Mouse (Mus musculus): Measurements from ENCODE around the gene Zer1. TPM values are rescaled to one million over a fixed set of nuclear protein-coding genes. Genes with fewer than 3 reads are reported as not detected.
A peak's percentile ranks its signal among the peaks of the same experiment; 100 is the strongest.
"Not testable (repeated sequence)": the region's sequence is repeated elsewhere in the genome, so short reads cannot be mapped to it uniquely, and the experiment has no call there.

The Zer1 gene
- polyA plus RNA-seq, 1 experiment from 2014 or later = 13.9 TPM

- no peaks in the 10 kb centered on the region for H3K4me1 ChIP-seq (replicated peaks)
- H3K27me3 ChIP-seq = no peaks in the 10 kb centered on the region
- H3K9ac ChIP-seq = no peak overlapping the region
- WGBS = 98% methylated on average over 4 of the region's 4 CpGs
- H3K27ac ChIP-seq (replicated peaks) = no peak overlapping the region
- no peak overlapping the region for H3K4me3 ChIP-seq
- H3K36me3 ChIP-seq = peaks cover 76% of the 10 kb centered on the region
- H3K9me3 ChIP-seq = no peaks in the 10 kb centered on the region
- no peak overlapping the region for H3K4me2 ChIP-seq
- ATAC-seq (ENCODE audit: low FRiP score, low read depth) = no peak
Measured at GRCm38 (mm10) chr2:30144436-30144835, 20.1 kb upstream of the Zer1 start.

GRCm38 (mm10) chr2:30140021-30140420, 15.6 kb upstream of the Zer1 start:
- H3K4me2 ChIP-seq; ATAC-seq (ENCODE audit: low FRiP score, low read depth); H3K27ac ChIP-seq (replicated peaks); H3K9me3 ChIP-seq; H3K9ac ChIP-seq; H3K4me3 ChIP-seq; H3K27me3 ChIP-seq; H3K4me1 ChIP-seq (replicated peaks): not testable (repeated sequence)
- H3K36me3 ChIP-seq = peaks cover 52% of the 10 kb centered on the region
- WGBS = 84% methylated on average over 4 of the region's 4 CpGs

GRCm38 (mm10) chr2:30136458-30136857, 12.1 kb upstream of the Zer1 start:
- H3K36me3 ChIP-seq = peaks cover 24% of the 10 kb centered on the region
- peaks cover 26% of the 10 kb centered on the region for H3K4me1 ChIP-seq (replicated peaks)
- H3K9ac ChIP-seq = no peak overlapping the region
- H3K27me3 ChIP-seq = no peaks in the 10 kb centered on the region
- no peak overlapping the region for H3K4me2 ChIP-seq
- no peak overlapping the region for H3K27ac ChIP-seq (replicated peaks)
- ATAC-seq (ENCODE audit: low FRiP score, low read depth) = no peak
- no peaks in the 10 kb centered on the region for H3K9me3 ChIP-seq
- no peak overlapping the region for H3K4me3 ChIP-seq
- 89% methylated on average over 10 of the region's 10 CpGs for WGBS

- Histone ChIP-seq H3K27ac (replicated peaks) (peak overlapping the region; percentile 37; the same call in 1 of the 2 replicates), H3K4me1 (replicated peaks) (peaks cover 26% of the 10 kb centered on the region), H3K36me3 (peaks cover 11% of the 10 kb centered on the region), H3K9me3 (no peaks in the 10 kb centered on the region), H3K4me3 (peak overlapping the region; percentile 71), H3K4me2 (peak overlapping the region; percentile 90), H3K27me3 (no peaks in the 10 kb centered on the region), H3K9ac (peak overlapping the region; percentile 70; the same call in 1 of the 2 replicates)
- WGBS = 45% methylated on average over 10 of the region's 10 CpGs
- ATAC-seq (ENCODE audit: low FRiP score, low read depth) = no peak
Measured at GRCm38 (mm10) chr2:30134928-30135620, 10.7 kb upstream of the Zer1 start.

GRCm38 (mm10) chr2:30134378-30134711, 10.0 kb upstream of the Zer1 start:
- Histone ChIP-seq H3K9ac (peak overlapping the region; percentile 70), H3K27me3 (no peaks in the 10 kb centered on the region), H3K27ac (replicated peaks) (peak overlapping the region; percentile 86), H3K4me3 (peak overlapping the region; percentile 71), H3K4me1 (replicated peaks) (peaks cover 26% of the 10 kb centered on the region), H3K36me3 (peaks cover 10% of the 10 kb centered on the region), H3K4me2 (peak overlapping the region; percentile 90), H3K9me3 (no peaks in the 10 kb centered on the region)
- WGBS = 21% methylated on average over 6 of the region's 6 CpGs
- ATAC-seq (ENCODE audit: low FRiP score, low read depth) = no peak

GRCm38 (mm10) chr2:30133613-30134377, 9.4 kb upstream of the Zer1 start, which contains the start of gene Tbc1d13:
TSS of gene Tbc1d13 (plus strand) at chr2:30133746.
- peak within 1 kb of the TSS; percentile 86 for H3K27ac ChIP-seq (replicated peaks)
- H3K27me3 ChIP-seq = no peaks in the 10 kb centered on the region
- peak within 1 kb of the TSS; percentile 70 for H3K9ac ChIP-seq
- under 1% methylated on average over 46 of the region's 46 CpGs for WGBS
- peaks cover 26% of the 10 kb centered on the region for H3K4me1 ChIP-seq (replicated peaks)
- peak within 1 kb of the TSS; percentile 71 for H3K4me3 ChIP-seq
- H3K9me3 ChIP-seq = no peaks in the 10 kb centered on the region
- peak within 1 kb of the TSS; percentile 90 for H3K4me2 ChIP-seq
- peak; percentile 96 for ATAC-seq (ENCODE audit: low FRiP score, low read depth)
- H3K36me3 ChIP-seq = peaks cover 7% of the 10 kb centered on the region

- Histone ChIP-seq H3K4me1 (replicated peaks) (peaks cover 26% of the 10 kb centered on the region), H3K9ac (peak overlapping the region; percentile 70), H3K27me3 (no peaks in the 10 kb centered on the region), H3K4me3 (peak overlapping the region; percentile 71), H3K4me2 (peak overlapping the region; percentile 90), H3K27ac (replicated peaks) (peak overlapping the region; percentile 86), H3K9me3 (no peaks in the 10 kb centered on the region), H3K36me3 (peaks cover 3% of the 10 kb centered on the region)
- peak; percentile 51; the same call in 1 of the 2 replicates for ATAC-seq (ENCODE audit: low FRiP score, low read depth)
- 29% methylated on average over 16 of the region's 16 CpGs for WGBS
Measured at GRCm38 (mm10) chr2:30132801-30133612, 8.6 kb upstream of the Zer1 start.

- H3K27ac ChIP-seq (replicated peaks); ATAC-seq (ENCODE audit: low FRiP score, low read depth); H3K9ac ChIP-seq; H3K9me3 ChIP-seq; H3K4me3 ChIP-seq; H3K4me2 ChIP-seq; H3K27me3 ChIP-seq; H3K36me3 ChIP-seq: not testable (repeated sequence)
- H3K4me1 ChIP-seq (replicated peaks) = peaks cover 26% of the 10 kb centered on the region
- WGBS = 71% methylated on average over 5 of the region's 5 CpGs
Measured at GRCm38 (mm10) chr2:30131240-30131639, 6.9 kb upstream of the Zer1 start.

- Histone ChIP-seq H3K4me1 (replicated peaks) (peaks cover 23% of the 10 kb centered on the region), H3K4me3 (no peak overlapping the region), H3K27ac (replicated peaks) (no peak overlapping the region), H3K9ac (no peak overlapping the region), H3K27me3 (no peaks in the 10 kb centered on the region), H3K36me3 (no peaks in the 10 kb centered on the region), H3K4me2 (no peak overlapping the region), H3K9me3 (no peaks in the 10 kb centered on the region)
- 86% methylated on average over 4 of the region's 4 CpGs for whole genome bisulfite sequencing
- no peak for ATAC-seq (ENCODE audit: low FRiP score, low read depth)
Measured at GRCm38 (mm10) chr2:30130156-30130555, 5.8 kb upstream of the Zer1 start.

- no peaks in the 10 kb centered on the region for H3K36me3 ChIP-seq
- H3K27ac ChIP-seq (replicated peaks) = no peak overlapping the region
- no peaks in the 10 kb centered on the region for H3K9me3 ChIP-seq
- no peak overlapping the region for H3K9ac ChIP-seq
- H3K4me3 ChIP-seq = no peak overlapping the region
- no peak for ATAC-seq (ENCODE audit: low FRiP score, low read depth)
- no peak overlapping the region for H3K4me2 ChIP-seq
- H3K4me1 ChIP-seq (replicated peaks) = peaks cover 19% of the 10 kb centered on the region
- WGBS = 34% methylated on average over 2 of the region's 2 CpGs
- H3K27me3 ChIP-seq = no peaks in the 10 kb centered on the region
Measured at GRCm38 (mm10) chr2:30128789-30129188, 4.4 kb upstream of the Zer1 start.

GRCm38 (mm10) chr2:30123729-30124471, 485 bp downstream of the Zer1 start:
- Histone ChIP-seq H3K9ac (peak overlapping the region; percentile 89), H3K4me1 (replicated peaks) (peaks cover 42% of the 10 kb centered on the region), H3K27me3 (no peaks in the 10 kb centered on the region), H3K36me3 (no peaks in the 10 kb centered on the region), H3K9me3 (no peaks in the 10 kb centered on the region), H3K4me2 (peak overlapping the region; percentile 85), H3K27ac (replicated peaks) (peak overlapping the region; percentile 96), H3K4me3 (peak overlapping the region; percentile 63)
- 2% methylated on average over 31 of the region's 44 CpGs for WGBS
- ATAC-seq (ENCODE audit: low FRiP score, low read depth) = peak; percentile 82

All from hindbrain, embryonic 15.5 days (tissue).